Mouse (Mus musculus) ES-Bruce4 (cell line): ENCODE data around the gene Napb. TPM values are rescaled to one million over a fixed set of nuclear protein-coding genes. Genes with fewer than 3 reads are reported as not detected.

Experiments used
- H3K27ac ChIP-seq: 2 replicates; pipeline ENCODE4 v1.5.1; 2012; ENCODE audit warnings: low read length, inconsistent platforms; ENCODE audit not compliant: insufficient read depth
- H3K27me3 ChIP-seq: 2 replicates; pipeline ENCODE4 v1.6.1; 2012; ENCODE audit warnings: mild to moderate bottlenecking, low read length, inconsistent platforms; ENCODE audit not compliant: control insufficient read depth, poor library complexity, insufficient read depth, severe bottlenecking
- H3K36me3 ChIP-seq: 2 replicates; pipeline ENCODE4 v1.6.1; 2012; ENCODE audit warnings: inconsistent platforms, mild to moderate bottlenecking, low read length, moderate library complexity; ENCODE audit not compliant: control insufficient read depth, poor library complexity, insufficient read depth, severe bottlenecking
- H3K4me1 ChIP-seq: one replicate; pipeline ENCODE4 v1.8.1; 2011; ENCODE audit warnings: low read length; ENCODE audit not compliant: control insufficient read depth, insufficient read depth
- H3K4me3 ChIP-seq: 2 replicates; pipeline ENCODE4 v1.5.1; 2011; ENCODE audit warnings: low read depth, mild to moderate bottlenecking, low read length
- H3K9ac ChIP-seq: 2 replicates; pipeline ENCODE4 v1.6.1; 2012; ENCODE audit warnings: low read depth, mild to moderate bottlenecking, inconsistent platforms; ENCODE audit not compliant: poor library complexity, severe bottlenecking
- H3K9me3 ChIP-seq: replicated peaks from 2 replicates; pipeline ENCODE4 v1.6.1; 2012; ENCODE audit warnings: mild to moderate bottlenecking, low read length, inconsistent platforms; ENCODE audit not compliant: control insufficient read depth, poor library complexity, insufficient read depth, severe bottlenecking
- CTCF ChIP-seq: IDR thresholded peaks from one replicate; pipeline ENCODE4 v1.8.1; 2011; ENCODE audit warnings: low read depth, low read length
- EP300 ChIP-seq: IDR thresholded peaks from 2 replicates; pipeline ENCODE4 v1.6.1; 2011; ENCODE audit warnings: low read depth, low read length; ENCODE audit not compliant: insufficient read depth
- POLR2A ChIP-seq: IDR thresholded peaks from one replicate; pipeline ENCODE4 v1.8.1; 2011; ENCODE audit warnings: low read length; ENCODE audit not compliant: insufficient read depth
- polyA plus RNA-seq: library from polyadenylated mRNA; stranded (reverse); fragments of >200 nt; gene quantifications from 2 replicates; pipeline ENCODE4 v1.2.4, GENCODE M21; 2011; ENCODE audit warnings: low read depth; ENCODE audit not compliant: missing spikeins, insufficient read depth, insufficient read length

The Napb gene
- polyA plus RNA-seq, 1 experiment = 4.3 TPM

GRCm38 (mm10) chr2:148751893-148752813 is 19.9 kb upstream of the Napb start:
- TF ChIP-seq POLR2A = no peak
- TF ChIP-seq EP300 = no peak
- no peak for TF ChIP-seq CTCF
- H3K4me3 ChIP-seq = peak overlapping the region; percentile 38

DNA sequence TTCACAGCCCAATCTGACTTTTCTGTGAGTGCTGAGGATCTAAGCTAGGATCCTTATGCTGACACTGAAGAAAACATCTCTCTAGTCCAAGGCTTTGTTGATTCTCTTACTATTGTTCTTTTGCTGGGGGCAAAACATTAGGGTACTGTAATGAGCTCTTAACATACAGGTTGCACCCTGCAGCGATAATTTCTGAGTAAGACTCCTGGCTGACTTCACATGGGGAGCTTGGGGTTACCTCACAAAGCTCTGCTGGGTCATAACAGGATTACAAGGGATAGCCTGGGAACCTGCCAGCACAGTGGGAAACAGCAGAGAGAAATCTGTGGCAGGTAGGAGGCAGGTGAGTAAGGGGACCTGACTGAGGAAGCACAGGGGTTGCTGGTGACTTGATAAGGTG is 17.8 kb upstream of the Napb start, which contains the start of gene Cstl1:
Gene Cstl1 (plus strand): TSS at position 301 of the 400 bp plus-strand sequence.
- no peak within 1 kb of the TSS for H3K4me3 ChIP-seq
- H3K27me3 ChIP-seq = no peaks in the 10 kb centered on the region
- H3K4me1 ChIP-seq = no peaks in the 10 kb centered on the region
- H3K36me3 ChIP-seq = no peaks in the 10 kb centered on the region
- H3K9me3 ChIP-seq = no peaks in the 10 kb centered on the region
- no peak for TF ChIP-seq CTCF
- no peak within 1 kb of the TSS for H3K9ac ChIP-seq
- no peak within 1 kb of the TSS for H3K27ac ChIP-seq

More at GRCm38 (mm10) chr2:148751893-148752813, 19.9 kb upstream of the Napb start:
- H3K36me3 ChIP-seq = no peaks in the 10 kb centered on the region
- no peaks in the 10 kb centered on the region for H3K9me3 ChIP-seq
- no peak overlapping the region for H3K9ac ChIP-seq
- H3K27me3 ChIP-seq = no peaks in the 10 kb centered on the region
- H3K27ac ChIP-seq = no peak overlapping the region
- no peaks in the 10 kb centered on the region for H3K4me1 ChIP-seq

DNA sequence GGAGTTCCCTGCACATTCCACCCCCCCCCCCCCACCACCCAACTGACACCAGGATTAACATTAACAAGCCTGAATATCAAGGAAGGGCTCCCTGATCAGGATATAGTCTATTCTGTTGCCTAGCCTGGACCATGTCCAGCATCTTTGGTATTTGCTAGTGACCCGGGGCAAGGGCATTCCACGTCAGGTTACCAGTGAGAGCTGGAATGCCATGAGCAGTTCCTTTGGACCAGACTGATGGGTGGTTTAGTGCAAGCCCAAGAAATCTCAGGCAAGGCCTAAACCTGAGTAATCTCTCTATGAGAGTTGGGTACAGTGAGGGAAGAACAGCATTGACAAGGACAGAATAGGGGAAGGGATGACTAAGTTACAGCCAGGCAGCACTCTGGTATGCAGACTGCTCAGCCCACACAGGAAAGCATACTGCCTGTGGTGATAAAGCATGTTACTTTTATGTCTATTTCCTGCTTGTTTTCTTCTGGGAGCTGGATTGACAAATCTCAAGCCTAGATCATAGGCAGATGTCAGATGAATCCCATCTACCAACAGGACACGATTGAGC is 11.7 kb upstream of the Napb start:
- Histone ChIP-seq H3K4me3 (no peak overlapping the region), H3K27me3 (no peaks in the 10 kb centered on the region), H3K36me3 (no peaks in the 10 kb centered on the region), H3K4me1 (no peaks in the 10 kb centered on the region), H3K9ac (no peak overlapping the region), H3K27ac (no peak overlapping the region), H3K9me3 (no peaks in the 10 kb centered on the region)
- TF ChIP-seq POLR2A (no peak), EP300 (no peak), CTCF (no peak)

DNA sequence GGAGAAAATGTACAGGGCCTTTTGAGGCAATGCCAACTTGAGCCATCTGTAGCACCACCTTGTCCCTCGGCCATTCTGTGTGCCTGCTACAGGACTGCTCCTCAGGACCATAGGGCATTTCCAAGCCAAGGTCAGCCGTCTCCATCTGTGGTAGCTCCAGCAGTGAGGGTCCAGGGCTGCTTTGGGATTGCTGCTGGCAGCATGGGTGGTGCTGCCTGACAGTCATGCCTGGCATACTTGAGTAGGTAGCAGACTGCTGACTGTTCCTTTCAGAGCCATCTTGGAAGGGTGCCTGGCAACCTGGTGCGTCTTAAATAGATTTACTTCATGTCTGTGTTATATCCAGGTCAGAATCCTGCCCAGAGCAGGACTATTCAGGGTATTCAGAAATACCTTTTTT is 10.7 kb upstream of the Napb start:
- Histone ChIP-seq H3K9ac (no peak overlapping the region), H3K9me3 (no peaks in the 10 kb centered on the region), H3K27me3 (no peaks in the 10 kb centered on the region), H3K36me3 (no peaks in the 10 kb centered on the region), H3K4me1 (no peaks in the 10 kb centered on the region), H3K27ac (no peak overlapping the region), H3K4me3 (no peak overlapping the region)
- TF ChIP-seq POLR2A = no peak
- TF ChIP-seq EP300 = no peak
- no peak for TF ChIP-seq CTCF

- Histone ChIP-seq H3K9me3 (peaks cover 8% of the 10 kb centered on the region), H3K9ac (peak overlapping the region; percentile 48), H3K4me1 (no peaks in the 10 kb centered on the region), H3K27ac (no peak overlapping the region), H3K36me3 (no peaks in the 10 kb centered on the region), H3K4me3 (peak overlapping the region; percentile 89), H3K27me3 (no peaks in the 10 kb centered on the region)
- no peak for TF ChIP-seq CTCF
- no peak for TF ChIP-seq POLR2A
- TF ChIP-seq EP300 = no peak
Observed at GRCm38 (mm10) chr2:148731614-148732326, 497 bp downstream of the Napb start.
